Mouse (Mus musculus): ENCODE measurements around the gene Gna11.

DNA sequence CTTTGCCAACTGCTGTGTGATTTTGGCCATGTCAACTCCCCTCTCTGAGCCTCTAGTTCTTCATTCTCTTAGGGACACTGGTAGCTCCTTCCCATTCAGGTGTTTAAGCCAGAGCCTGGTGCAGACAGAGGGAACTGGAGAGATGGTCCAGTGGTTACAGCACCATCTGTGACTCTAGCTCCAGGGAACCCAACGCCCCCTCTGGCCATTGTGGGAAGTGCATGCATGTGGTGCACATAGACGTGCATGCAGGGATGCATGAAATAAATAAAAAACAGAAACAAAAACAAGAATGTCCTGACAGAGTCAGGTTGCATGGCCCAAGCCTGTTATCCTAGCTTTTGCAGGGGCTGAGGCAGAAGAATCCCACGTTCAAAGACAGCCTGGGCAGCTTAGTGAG, 11.3 kb upstream of the Gna11 start:
- TF ChIP-seq GATA1 (IDR thresholded peaks at IDR 0.05; ENCODE audit: low read length) (no peak), TAL1 (IDR thresholded peaks at IDR 0.05; ENCODE audit: low read length) (no peak)

Data from erythroblast, embryonic 14.5 days (primary cell).